Mouse (Mus musculus): Measurements from ENCODE around the gene Slc16a14.

Gene Slc16a14

GRCm38 (mm10) chr1:84866231-84866630 lies 68.7 kb downstream of the Slc16a14 start:
- no peak for DNase-seq

GRCm38 (mm10) chr1:84864645-84865044 lies 70.3 kb downstream of the Slc16a14 start:
- no peak for DNase-seq

GRCm38 (mm10) chr1:84861255-84861630 lies 73.7 kb downstream of the Slc16a14 start:
- DNase-seq: no peak

- no peak for DNase-seq
These were observed 74.3 kb downstream of the Slc16a14 start for GRCm38 (mm10) chr1:84860360-84861254.

GRCm38 (mm10) chr1:84859597-84859996 lies 75.3 kb downstream of the Slc16a14 start:
- no peak for DNase-seq

Measured in kidney, postnatal 4 days (tissue).